Mouse (Mus musculus) megakaryocyte, embryonic 14.5 days (primary cell): Measurements from ENCODE around the gene Tdp2. TPM values are rescaled to one million over a fixed set of nuclear protein-coding genes. Genes with fewer than 3 reads are reported as not detected.

Source experiments
- H3K27me3 ChIP-seq: replicated peaks from 2 replicates; pipeline ENCODE3; 2012; ENCODE audit warnings: inconsistent platforms
- H3K36me3 ChIP-seq: replicated peaks from 2 replicates; pipeline ENCODE3; 2012; ENCODE audit warnings: low read length, inconsistent platforms, mixed read lengths
- H3K4me1 ChIP-seq: 2 replicates; pipeline ENCODE4 v1.6.1; 2012; ENCODE audit warnings: inconsistent platforms
- H3K4me3 ChIP-seq: replicated peaks from 2 replicates; pipeline ENCODE3; 2012; ENCODE audit warnings: moderate library complexity, mild to moderate bottlenecking, inconsistent platforms
- H3K9me3 ChIP-seq: 2 replicates; pipeline ENCODE4 v1.6.1; 2012; ENCODE audit warnings: inconsistent platforms
- FLI1 ChIP-seq: IDR thresholded peaks from 2 replicates; pipeline ENCODE4 v1.6.1; 2012; ENCODE audit warnings: low read length, inconsistent platforms, mixed read lengths
- GATA1 ChIP-seq: IDR thresholded peaks from 3 replicates; pipeline ENCODE4 v1.6.1; 2012; ENCODE audit warnings: mixed read lengths, low read length, inconsistent platforms, borderline replicate concordance
- polyA plus RNA-seq: library from polyadenylated mRNA; stranded (reverse); fragments of >175 nt; gene quantifications from 2 replicates; pipeline ENCODE4 v1.2.3, GENCODE M21; 2012; ENCODE audit warnings: low replicate concordance; ENCODE audit not compliant: insufficient read depth

The Tdp2 gene
- polyA plus RNA-seq, 1 experiment: 20.5 TPM

GRCm38 (mm10) chr13:24879359-24880040 is 48.0 kb downstream of the Tdp2 start:
- H3K4me1 ChIP-seq: no peaks in the 10 kb centered on the region
- no peak for TF ChIP-seq GATA1
- TF ChIP-seq FLI1: no peak

GRCm38 (mm10) chr13:24880208-24880607 is 48.7 kb downstream of the Tdp2 start:
- H3K4me3 ChIP-seq: no peak overlapping the region
- no peak for TF ChIP-seq GATA1
- no peak for TF ChIP-seq FLI1
- peaks cover 44% of the 10 kb centered on the region for H3K9me3 ChIP-seq
- no peaks in the 10 kb centered on the region for H3K4me1 ChIP-seq
- peaks cover 17% of the 10 kb centered on the region for H3K27me3 ChIP-seq
- no peaks in the 10 kb centered on the region for H3K36me3 ChIP-seq

More at GRCm38 (mm10) chr13:24879359-24880040, 48.0 kb downstream of the Tdp2 start:
- Histone ChIP-seq H3K36me3 (no peaks in the 10 kb centered on the region), H3K4me3 (peak overlapping the region; percentile 1), H3K9me3 (peaks cover 43% of the 10 kb centered on the region), H3K27me3 (peaks cover 16% of the 10 kb centered on the region)

GRCm38 (mm10) chr13:24880704-24881103 is 49.2 kb downstream of the Tdp2 start:
- Histone ChIP-seq H3K4me1 (no peaks in the 10 kb centered on the region), H3K27me3 (peaks cover 17% of the 10 kb centered on the region), H3K4me3 (no peak overlapping the region), H3K36me3 (no peaks in the 10 kb centered on the region), H3K9me3 (peaks cover 44% of the 10 kb centered on the region)
- no peak for TF ChIP-seq GATA1
- TF ChIP-seq FLI1: no peak

- Histone ChIP-seq H3K27me3 (peaks cover 18% of the 10 kb centered on the region), H3K4me1 (no peaks in the 10 kb centered on the region), H3K36me3 (no peaks in the 10 kb centered on the region), H3K4me3 (no peak overlapping the region), H3K9me3 (peaks cover 37% of the 10 kb centered on the region)
- TF ChIP-seq FLI1 (no peak), GATA1 (no peak)
These were observed 50.9 kb downstream of the Tdp2 start for GRCm38 (mm10) chr13:24882411-24882810.

- no peak for TF ChIP-seq GATA1
- no peak for TF ChIP-seq FLI1
- Histone ChIP-seq H3K36me3 (no peaks in the 10 kb centered on the region), H3K4me3 (no peak overlapping the region), H3K27me3 (peaks cover 9% of the 10 kb centered on the region), H3K9me3 (peaks cover 18% of the 10 kb centered on the region), H3K4me1 (no peaks in the 10 kb centered on the region)
These were observed 58.1 kb downstream of the Tdp2 start for GRCm38 (mm10) chr13:24889554-24889953.

Other genes with a start within 250 kb of the Tdp2 start
- gene Ripor2, start 249.5 kb upstream of the Tdp2 start, polyA plus RNA-seq: 8.1 and 12.6 TPM in 2 replicates
- gene Armh2, start 90.4 kb upstream of the Tdp2 start, polyA plus RNA-seq: not detected in 2 replicates
- 6.3 TPM in 1 of 2 replicates, not detected in the other for gene Gmnn, start 69.8 kb upstream of the Tdp2 start, polyA plus RNA-seq
- 32.0 and 48.1 TPM in 2 replicates for gene BC005537, start 30.0 kb upstream of the Tdp2 start, polyA plus RNA-seq
- gene Acot13, start 139 bp upstream of the Tdp2 start, polyA plus RNA-seq: 19.1 and 40.5 TPM in 2 replicates
- gene D130043K22Rik, start 13.5 kb downstream of the Tdp2 start, polyA plus RNA-seq: not detected in 2 replicates
- gene Aldh5a1, start 106.0 kb downstream of the Tdp2 start, polyA plus RNA-seq: 0.15 TPM in 1 of 2 replicates, not detected in the other
- gene Gpld1, start 111.5 kb downstream of the Tdp2 start, polyA plus RNA-seq: not detected in 2 replicates
- gene Mrs2, start 188.7 kb downstream of the Tdp2 start, polyA plus RNA-seq: 1.9 and 2.0 TPM in 2 replicates
- not detected in 2 replicates for gene Dcdc2a, start 224.3 kb downstream of the Tdp2 start, polyA plus RNA-seq